Mouse (Mus musculus) liver, embryonic 14.5 days (tissue): ENCODE results near the gene Ppp1r21. TPM values are rescaled to one million over a fixed set of nuclear protein-coding genes. Genes with fewer than 3 reads are reported as not detected.
A peak's percentile ranks its signal among the peaks of the same experiment; 100 is the strongest.

Source experiments
- ATAC-seq: fragments of 200-750 bp; cut with Nextera tagmentation; 2 replicates; pipeline ENCODE4 v1.8.0; 2017; ENCODE audit warnings: moderate number of reproducible peaks, mild to moderate bottlenecking, moderate library complexity; ENCODE audit not compliant: insufficient read depth
- DNase-seq, 3 experiments: peaks; one replicate each; pipeline ENCODE4 v3.0.0-alpha.2; 2012 to 2013; ENCODE audit warnings: low read depth in 3 of 3, low spot score in 3 of 3
- H3K27ac ChIP-seq: fragments of 300-500 bp; sonication (generic); 2 replicates; pipeline ENCODE4 v1.5.1; 2014; ENCODE audit warnings: moderate library complexity, mild to moderate bottlenecking, control low read depth, inconsistent platforms
- H3K27me3 ChIP-seq: fragments of 300-500 bp; sonication (generic); 2 replicates; pipeline ENCODE4 v1.6.1; 2014; ENCODE audit warnings: mild to moderate bottlenecking, low read length, moderate library complexity; ENCODE audit not compliant: control insufficient read depth, insufficient read depth
- H3K36me3 ChIP-seq: fragments of 300-500 bp; sonication (generic); replicated peaks from 2 replicates; pipeline ENCODE4 v1.6.1; 2014; ENCODE audit warnings: low read depth; ENCODE audit not compliant: control insufficient read depth, insufficient read depth
- H3K4me1 ChIP-seq, 2 experiments: fragments of 200-500 bp in 1 of 2; fragments of 300-500 bp in 1 of 2; sonication (generic) in 1 of 2; replicated peaks; 2 replicates each; pipeline ENCODE4 v1.6.1; 2012 to 2014; ENCODE audit warnings: antibody characterized with exemption in 1 of 2, inconsistent platforms in 1 of 2, low read length in 1 of 2; ENCODE audit not compliant: control insufficient read depth in 2 of 2, insufficient read depth in 2 of 2
- H3K4me2 ChIP-seq: fragments of 300-500 bp; sonication (generic); 2 replicates; pipeline ENCODE4 v1.6.1; 2014; ENCODE audit warnings: low read depth, mild to moderate bottlenecking, control low read depth, moderate library complexity
- H3K4me3 ChIP-seq, 2 experiments: fragments of 200-500 bp in 1 of 2; fragments of 300-500 bp in 1 of 2; sonication (generic) in 1 of 2; 2 replicates each; pipeline ENCODE4 v1.5.1; 2012 to 2014; ENCODE audit warnings: low read depth in 2 of 2, low read length in 2 of 2, mild to moderate bottlenecking in 2 of 2, control low read depth in 1 of 2, inconsistent platforms in 1 of 2, moderate library complexity in 1 of 2; ENCODE audit not compliant: insufficient read depth in 1 of 2
- H3K9ac ChIP-seq: fragments of 300-500 bp; sonication (generic); replicated peaks from 2 replicates; pipeline ENCODE4 v1.6.1; 2014; ENCODE audit warnings: mild to moderate bottlenecking, control low read depth, moderate library complexity
- H3K9me3 ChIP-seq: fragments of 300-500 bp; sonication (generic); 2 replicates; pipeline ENCODE4 v1.6.1; 2016; ENCODE audit warnings: low read length, mixed read lengths; ENCODE audit not compliant: control insufficient read depth
- CTCF ChIP-seq: IDR thresholded peaks from 2 replicates; pipeline ENCODE4 v1.5.1; 2016; ENCODE audit warnings: antibody characterized with exemption, low read depth, control low read depth
- EP300 ChIP-seq: IDR thresholded peaks from 2 replicates; pipeline ENCODE4 v1.6.1; 2016; ENCODE audit warnings: antibody characterized with exemption, low read depth
- whole genome bisulfite sequencing: fragments of 180-500 bp; shearing (Covaris S2); extraction: QIAGEN DNeasy Blood & Tissue Kit; methylation state at CpG from one replicate; pipeline ENCODE4 v1.1.7; 2014; ENCODE audit not compliant: insufficient replicate concordance; 5-methylcytosine and 5-hydroxymethylcytosine counted together
- polyA plus RNA-seq, 2 experiments: library from polyadenylated mRNA; depleted of rRNA in 1 of 2; stranded (reverse) in 1 of 2; unstranded in 1 of 2; fragments of >200 nt; fragmentation: Nextera tagmentation in 1 of 2; extraction: Ambion mirVana in 1 of 2; gene quantifications; 2 replicates each; pipeline versions ENCODE4 v1.2.1 to v1.2.3; 2012 to 2014

The Ppp1r21 gene
- polyA plus RNA-seq, 2 experiments, result 8.8 to 11.2 TPM

DNA sequence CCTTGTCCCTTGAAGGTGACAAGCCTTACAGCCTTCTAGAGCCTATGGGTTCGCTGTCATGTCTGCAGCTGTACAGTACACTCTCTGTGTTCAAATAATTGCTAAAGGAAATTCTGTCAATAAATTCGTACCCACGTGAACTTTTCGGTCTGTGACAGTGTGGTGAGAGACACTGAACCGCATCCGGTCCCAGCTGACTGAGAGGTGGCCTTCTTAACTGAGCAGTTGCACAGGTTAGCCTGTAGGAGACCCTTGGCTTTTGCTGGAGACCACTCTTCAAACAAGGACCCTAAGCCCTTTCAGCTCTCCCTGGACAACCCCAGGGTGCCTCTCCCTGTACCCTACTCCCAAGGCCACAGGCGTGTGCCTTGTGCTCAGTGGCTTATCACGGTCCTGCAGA is 58.3 kb downstream of the Ppp1r21 start:
- no peak overlapping the region for H3K4me3 ChIP-seq
- H3K9me3 ChIP-seq, result no peaks in the 10 kb centered on the region
- no peak for TF ChIP-seq CTCF
- no peak for TF ChIP-seq EP300
- no peak overlapping the region for H3K4me2 ChIP-seq
- H3K36me3 ChIP-seq, result no peaks in the 10 kb centered on the region; the same call in none of the 2 replicates
- no peaks in the 10 kb centered on the region for H3K4me1 ChIP-seq
- no peak for ATAC-seq
- DNase-seq, result no peak
- WGBS, result 73% methylated on average over 8 of the region's 8 CpGs
- no peak overlapping the region for H3K9ac ChIP-seq
- no peak overlapping the region for H3K27ac ChIP-seq
- H3K27me3 ChIP-seq, result no peaks in the 10 kb centered on the region

GRCm38 (mm10) chr17:88590251-88590650 is 60.3 kb downstream of the Ppp1r21 start:
- no peak overlapping the region for H3K27ac ChIP-seq
- 73% methylated on average over 6 of the region's 6 CpGs for WGBS
- no peak overlapping the region for H3K9ac ChIP-seq
- H3K4me2 ChIP-seq, result no peak overlapping the region
- TF ChIP-seq EP300, result no peak
- no peak for TF ChIP-seq CTCF
- H3K4me3 ChIP-seq, result no peak overlapping the region
- no peaks in the 10 kb centered on the region; the same call in 1 of the 2 replicates for H3K36me3 ChIP-seq
- ATAC-seq (no peak), DNase-seq (no peak)
- H3K9me3 ChIP-seq, result no peaks in the 10 kb centered on the region
- H3K4me1 ChIP-seq, result no peaks in the 10 kb centered on the region
- H3K27me3 ChIP-seq, result no peaks in the 10 kb centered on the region

GRCm38 (mm10) chr17:88595071-88595470 is 65.2 kb downstream of the Ppp1r21 start:
- H3K9me3 ChIP-seq, result no peaks in the 10 kb centered on the region
- WGBS, result 53% methylated on average over 4 of the region's 4 CpGs
- H3K9ac ChIP-seq, result no peak overlapping the region
- no peak for ATAC-seq
- H3K4me3 ChIP-seq, result no peak overlapping the region
- TF ChIP-seq CTCF (no peak), EP300 (no peak)
- peaks cover 2 to 3% of the 10 kb centered on the region in 2 experiments; a peak in 2 of 4 replicates for H3K4me1 ChIP-seq
- no peak for DNase-seq
- H3K27ac ChIP-seq, result no peak overlapping the region
- no peaks in the 10 kb centered on the region for H3K27me3 ChIP-seq
- no peaks in the 10 kb centered on the region for H3K36me3 ChIP-seq
- H3K4me2 ChIP-seq, result no peak overlapping the region

DNA sequence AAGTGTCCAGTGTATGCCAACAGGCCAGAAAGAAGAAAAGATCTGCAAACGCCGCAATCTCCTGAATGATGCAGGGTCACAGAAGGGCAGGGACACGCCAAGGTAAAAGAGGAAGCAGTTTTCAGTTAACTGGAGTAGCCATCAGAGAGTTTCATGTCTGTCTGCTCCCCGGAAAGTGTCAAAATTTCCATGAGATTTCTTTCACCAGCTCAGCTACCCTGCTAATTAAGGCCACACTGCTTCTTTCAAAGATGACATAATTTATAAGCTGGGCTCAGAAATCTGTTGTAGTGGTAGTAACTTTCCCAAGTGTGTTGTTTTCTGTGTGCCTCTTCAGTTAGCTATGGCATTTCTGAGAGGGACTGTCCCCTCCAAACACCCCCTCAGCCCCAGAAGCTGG is 66.2 kb downstream of the Ppp1r21 start:
- Histone ChIP-seq H3K36me3 (no peaks in the 10 kb centered on the region), H3K4me3 (no peak overlapping the region), H3K27me3 (no peaks in the 10 kb centered on the region), H3K9ac (no peak overlapping the region), H3K27ac (no peak overlapping the region), H3K4me2 (no peak overlapping the region), H3K4me1 (peaks cover 2 to 6% of the 10 kb centered on the region in 2 experiments; a peak in 2 of 4 replicates), H3K9me3 (no peaks in the 10 kb centered on the region)
- DNase-seq (no peak), ATAC-seq (no peak)
- 58% methylated on average over 4 of the region's 4 CpGs for WGBS
- TF ChIP-seq EP300 (no peak), CTCF (no peak)

DNA sequence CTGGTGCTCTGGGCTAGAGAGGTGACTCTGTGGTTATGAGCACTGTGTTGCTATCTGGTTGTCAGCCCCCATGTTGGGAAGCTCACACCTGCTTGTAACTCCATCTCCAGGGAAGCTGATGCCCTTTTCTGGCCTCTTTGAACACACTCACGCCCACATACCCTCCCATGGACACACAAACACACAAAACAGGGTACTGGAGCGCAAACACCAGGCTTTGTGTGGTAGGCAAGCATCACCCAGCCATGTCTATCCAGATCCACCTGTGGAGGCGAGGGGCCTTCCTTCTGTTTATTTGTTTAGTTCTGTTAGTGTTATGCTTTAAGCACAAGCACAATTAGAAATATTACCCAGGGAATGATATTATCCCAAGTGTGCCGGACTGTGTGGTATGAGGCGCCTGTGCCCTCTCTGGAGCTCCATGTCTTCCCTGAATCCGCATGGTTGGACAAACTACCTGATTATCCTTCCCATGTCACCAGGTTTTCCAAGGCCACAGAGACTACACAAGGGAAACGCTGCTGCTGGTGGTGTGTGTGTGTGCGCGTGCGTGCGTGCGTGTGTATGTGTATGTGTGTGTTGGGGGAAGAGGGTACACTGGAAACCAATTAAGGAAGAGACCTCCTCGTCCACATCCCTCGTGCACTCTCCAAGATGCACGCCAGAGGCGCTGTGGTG is 66.8 kb downstream of the Ppp1r21 start:
- TF ChIP-seq EP300, result no peak
- peak; percentile 80 for TF ChIP-seq CTCF
- no peak for ATAC-seq
- H3K4me1 ChIP-seq, result peaks cover 2 to 6% of the 10 kb centered on the region in 2 experiments; a peak in 2 of 4 replicates
- H3K4me2 ChIP-seq, result peak overlapping the region; percentile 68
- no peak overlapping the region for H3K9ac ChIP-seq
- WGBS, result 25% methylated on average over 16 of the region's 16 CpGs
- no peak overlapping the region for H3K27ac ChIP-seq
- H3K4me3 ChIP-seq, result peak overlapping the region; percentile 5 to 53; a peak in 3 of 4 replicates
- H3K9me3 ChIP-seq, result no peaks in the 10 kb centered on the region
- H3K27me3 ChIP-seq, result no peaks in the 10 kb centered on the region
- peak in 2 of 3 experiments; percentile 22 for DNase-seq
- H3K36me3 ChIP-seq, result no peaks in the 10 kb centered on the region
